Mouse (Mus musculus) mature B cell (primary cell): Measurements from ENCODE around the gene Scgb1b27.
"Not testable (repeated sequence)": the region's sequence is repeated elsewhere in the genome, so short reads cannot be mapped to it uniquely, and the experiment has no call there.

Experiments used
- in situ Hi-C: fragments of 300-500 bp; cut with MboI; formaldehyde crosslinking; loops from 2 replicates; pipeline ENCODE4 v1.14.3; 2019

Scgb1b27 gene

DNA sequence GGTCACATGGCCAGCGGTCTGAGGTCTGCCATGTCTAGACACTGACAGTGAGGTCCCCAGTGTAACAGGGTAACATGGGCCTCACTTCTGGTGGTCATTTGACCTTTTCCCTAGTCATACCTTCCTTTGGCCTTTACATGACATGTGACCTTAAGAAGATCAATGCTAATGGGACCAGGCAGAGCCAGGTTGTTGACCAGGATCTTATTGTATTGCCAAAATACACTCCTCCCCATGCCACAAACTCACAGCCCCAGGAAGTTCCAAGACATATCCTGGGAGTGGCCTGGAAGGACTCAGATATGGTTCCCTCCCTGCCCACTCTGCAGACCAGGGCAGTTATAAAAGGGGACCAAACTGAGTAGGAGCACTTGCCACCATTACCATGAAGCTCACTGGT is at the start of gene Scgb1b27:
TSS of gene Scgb1b27 (plus strand) at position 301 of the 400 bp plus-strand sequence.
- in situ Hi-C loops: not testable (repeated sequence)

DNA sequence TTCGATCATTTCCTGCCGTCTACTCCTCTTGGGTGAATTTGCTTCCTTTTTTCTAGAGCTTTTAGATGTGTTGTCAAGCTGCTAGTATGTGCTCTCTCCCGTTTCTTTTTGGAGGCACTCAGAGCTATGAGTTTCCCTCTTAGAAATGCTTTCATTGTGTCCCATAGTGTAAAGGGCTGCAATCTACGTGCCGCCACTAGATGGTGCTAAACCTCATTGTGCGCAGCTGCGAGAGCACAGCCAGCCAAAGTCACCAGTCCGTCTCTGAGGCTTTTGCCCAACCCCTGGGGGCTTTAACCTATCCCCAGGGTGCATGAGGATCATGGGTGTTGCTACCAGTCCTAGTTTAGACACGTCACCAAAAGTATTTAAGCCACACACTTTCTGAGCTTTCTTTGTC is 39.0 kb upstream of the Scgb1b27 start:
- in situ Hi-C loops: not testable (repeated sequence)

DNA sequence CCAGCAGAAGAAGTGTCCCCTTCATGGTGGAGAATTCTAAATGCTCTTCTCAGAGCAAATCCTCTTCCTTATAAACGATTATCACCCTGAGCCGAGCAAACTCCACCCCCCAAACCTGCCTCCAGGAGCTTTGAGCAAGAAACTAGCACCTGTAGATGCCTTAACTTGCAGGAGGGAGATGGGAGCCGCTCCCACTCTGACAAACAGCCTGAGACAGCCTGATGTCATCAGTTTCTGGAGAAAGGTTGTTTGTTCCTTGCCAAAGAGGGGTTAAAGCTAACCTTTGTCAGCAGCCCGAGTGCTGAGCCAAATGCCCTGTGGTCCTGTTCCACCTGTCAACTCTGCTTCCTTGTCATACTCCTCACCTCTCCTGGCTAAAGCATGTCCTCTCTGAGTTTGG is 7.4 kb upstream of the Scgb1b27 start, which contains the start of gene Scgb2b27:
TSS of gene Scgb2b27 (minus strand) at position 101 of the 400 bp plus-strand sequence.
- in situ Hi-C loops: no loop called here

DNA sequence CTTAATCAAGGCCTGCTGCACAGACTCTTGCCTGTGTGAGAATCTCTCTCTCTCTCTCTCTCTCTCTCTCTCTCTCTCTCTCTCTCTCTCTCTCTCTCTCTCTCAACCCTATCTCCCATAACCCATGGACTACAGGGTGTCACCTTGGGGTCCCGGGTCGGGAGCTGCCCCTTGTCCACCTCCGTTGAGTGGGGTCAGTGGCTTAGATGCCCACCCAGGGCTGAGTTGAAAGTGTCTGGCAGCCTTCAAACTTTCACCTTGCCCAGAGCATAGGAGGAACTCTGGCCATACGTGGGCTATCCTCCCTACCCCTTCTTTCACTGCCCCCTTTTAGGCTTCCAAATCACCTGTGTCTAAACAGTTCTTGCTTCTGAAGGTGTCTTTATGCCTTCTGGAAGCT is 4.4 kb downstream of the Scgb1b27 start:
- in situ Hi-C loops: no loop called here

DNA sequence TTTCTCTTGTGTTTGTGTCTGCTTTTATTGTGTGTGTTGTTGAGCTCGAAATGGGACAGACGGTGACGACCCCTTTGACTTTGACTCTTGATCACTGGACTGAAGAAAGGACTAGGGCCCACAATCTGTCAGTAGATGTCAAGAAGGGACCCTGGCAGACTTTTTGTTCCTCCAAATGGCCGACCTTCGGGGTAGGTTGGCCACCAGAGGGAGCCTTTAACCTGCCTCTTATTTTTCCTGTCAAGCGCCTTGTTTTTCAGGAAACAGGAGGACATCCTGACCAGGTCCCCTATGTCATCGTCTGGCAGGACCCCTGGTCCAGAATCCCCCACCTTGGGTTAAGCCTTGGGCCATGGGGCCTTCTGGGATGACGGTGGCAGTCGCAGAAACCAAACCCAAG is 5.9 kb downstream of the Scgb1b27 start:
- in situ Hi-C loops: not testable (repeated sequence)

GRCm38 (mm10) chr7:34030026-34030425 is 8.7 kb downstream of the Scgb1b27 start:
- in situ Hi-C loops: no loop called here

DNA sequence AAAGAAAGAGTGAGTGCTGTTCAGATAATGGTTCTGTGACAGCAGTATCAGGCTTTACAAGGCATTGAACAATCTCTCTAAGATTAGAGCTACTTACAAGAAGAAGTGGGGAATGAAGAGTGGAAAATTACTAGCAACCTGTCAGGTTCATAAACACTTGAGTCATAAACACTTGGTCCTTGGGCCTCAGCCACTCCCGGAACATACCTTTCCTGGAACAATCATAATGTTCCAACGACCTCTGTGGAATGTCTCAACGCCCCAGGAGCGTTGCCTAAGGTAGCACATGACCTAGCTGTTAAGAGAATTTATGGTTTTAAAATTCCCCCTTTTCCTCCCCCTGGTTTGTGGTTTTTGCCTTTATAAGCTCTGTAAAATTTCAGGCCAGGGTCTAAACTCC is 13.3 kb downstream of the Scgb1b27 start:
- in situ Hi-C loops: not testable (repeated sequence)

DNA sequence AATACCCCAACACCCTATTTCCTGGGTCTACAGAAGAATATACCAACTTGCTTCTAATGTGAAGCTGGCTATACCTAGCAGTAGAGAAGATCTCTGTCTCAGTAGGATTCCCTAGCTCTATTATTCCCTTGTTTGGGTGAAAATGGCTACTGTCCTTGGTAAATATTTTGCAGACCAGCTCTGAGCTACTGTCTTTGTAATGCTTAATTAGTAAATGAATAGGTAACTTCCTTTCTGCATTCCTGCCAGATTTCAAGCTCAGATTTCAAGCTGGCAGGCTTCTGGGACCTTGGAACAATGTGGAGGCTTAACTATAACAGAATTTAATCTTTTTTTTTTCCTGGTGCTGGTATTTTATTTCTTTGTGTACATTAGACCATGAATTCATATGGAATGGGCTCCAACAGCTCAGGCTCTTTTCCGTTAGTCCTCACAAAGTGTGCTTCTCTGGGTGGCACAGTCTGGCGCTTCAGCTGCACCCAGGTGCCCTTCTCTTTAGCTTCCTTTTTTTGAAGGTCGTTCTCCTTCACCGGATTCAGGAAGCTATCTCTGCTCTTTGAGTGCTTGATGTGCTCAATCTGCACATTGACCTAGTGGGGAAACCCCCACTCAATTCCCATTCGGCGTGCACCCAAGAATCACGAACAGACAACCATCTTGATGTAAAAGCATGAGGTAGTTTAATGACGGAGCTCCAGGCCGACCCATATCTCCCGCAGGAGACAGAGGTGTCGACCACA is 15.0 kb downstream of the Scgb1b27 start:
- in situ Hi-C loops: not testable (repeated sequence)

GRCm38 (mm10) chr7:34068132-34068531 is 46.8 kb downstream of the Scgb1b27 start:
- in situ Hi-C loops: not testable (repeated sequence)
